Mouse (Mus musculus) liver, embryonic 15.5 days (tissue): Measurements from ENCODE around the gene Nrbp1. TPM values are rescaled to one million over a fixed set of nuclear protein-coding genes. Genes with fewer than 3 reads are reported as not detected.
A peak's percentile ranks its signal among the peaks of the same experiment; 100 is the strongest.

Experiments used
- ATAC-seq: fragments of 200-750 bp; cut with Nextera tagmentation; 2 replicates; pipeline ENCODE4 v1.8.0; 2017; ENCODE audit warnings: moderate number of reproducible peaks, mild to moderate bottlenecking, moderate library complexity; ENCODE audit not compliant: insufficient read depth
- H3K27ac ChIP-seq: fragments of 300-500 bp; sonication (generic); replicated peaks from 2 replicates; pipeline ENCODE4 v1.5.1; 2015; ENCODE audit warnings: mild to moderate bottlenecking, inconsistent platforms
- H3K27me3 ChIP-seq: fragments of 300-500 bp; sonication (generic); 2 replicates; pipeline ENCODE4 v1.6.1; 2015; ENCODE audit warnings: mild to moderate bottlenecking, inconsistent platforms
- H3K36me3 ChIP-seq: fragments of 300-500 bp; sonication (generic); replicated peaks from 2 replicates; pipeline ENCODE4 v1.6.1; 2015; ENCODE audit warnings: moderate library complexity, mild to moderate bottlenecking, inconsistent platforms
- H3K4me1 ChIP-seq: fragments of 300-500 bp; sonication (generic); replicated peaks from 2 replicates; pipeline ENCODE4 v1.6.1; 2015; ENCODE audit warnings: inconsistent platforms
- H3K4me2 ChIP-seq: fragments of 300-500 bp; sonication (generic); 2 replicates; pipeline ENCODE4 v1.6.1; 2015; ENCODE audit warnings: moderate library complexity, mild to moderate bottlenecking, inconsistent platforms
- H3K4me3 ChIP-seq: fragments of 300-500 bp; sonication (generic); replicated peaks from 2 replicates; pipeline ENCODE4 v1.5.1; 2015; ENCODE audit warnings: mild to moderate bottlenecking, inconsistent platforms
- H3K9ac ChIP-seq: fragments of 300-500 bp; sonication (generic); 2 replicates; pipeline ENCODE4 v1.6.1; 2015; ENCODE audit warnings: moderate library complexity, mild to moderate bottlenecking, inconsistent platforms
- H3K9me3 ChIP-seq: fragments of 300-500 bp; sonication (generic); replicated peaks from 2 replicates; pipeline ENCODE4 v1.6.1; 2016; ENCODE audit warnings: inconsistent platforms
- WGBS: fragments of 180-500 bp; shearing (Covaris S2); methylation state at CpG from one replicate; pipeline ENCODE4 v1.1.7; 2015; ENCODE audit warnings: mixed read lengths; ENCODE audit not compliant: insufficient replicate concordance; 5-methylcytosine and 5-hydroxymethylcytosine counted together
- polyA plus RNA-seq: library from polyadenylated mRNA; unstranded; fragments of >200 nt; fragmentation: Nextera tagmentation; extraction: Ambion mirVana; gene quantifications from 2 replicates; pipeline ENCODE4 v1.2.1, GENCODE M21; 2015

Nrbp1 gene
- polyA plus RNA-seq, 1 experiment from 2014 or later = 47.5 TPM

DNA sequence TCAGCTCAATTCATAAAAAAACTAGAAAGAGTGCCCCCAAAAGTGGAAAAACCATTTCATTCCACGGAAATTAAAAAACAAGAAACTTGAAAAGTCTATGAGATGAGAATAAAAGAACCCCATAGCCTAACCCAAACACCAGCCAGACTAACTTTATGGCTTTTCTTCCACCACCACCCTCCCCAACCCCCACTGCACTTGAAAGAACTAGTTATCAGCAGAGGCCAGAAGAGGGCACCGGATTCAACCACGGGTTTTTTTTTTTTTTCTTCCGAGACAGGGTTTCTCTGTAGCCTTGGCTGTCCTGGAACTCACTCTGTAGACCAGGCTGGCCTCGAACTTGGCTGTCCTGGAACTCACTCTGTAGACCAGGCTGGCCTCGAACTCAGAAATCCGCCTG, 22.4 kb upstream of the Nrbp1 start:
- H3K4me3 ChIP-seq = peak overlapping the region; percentile 100

DNA sequence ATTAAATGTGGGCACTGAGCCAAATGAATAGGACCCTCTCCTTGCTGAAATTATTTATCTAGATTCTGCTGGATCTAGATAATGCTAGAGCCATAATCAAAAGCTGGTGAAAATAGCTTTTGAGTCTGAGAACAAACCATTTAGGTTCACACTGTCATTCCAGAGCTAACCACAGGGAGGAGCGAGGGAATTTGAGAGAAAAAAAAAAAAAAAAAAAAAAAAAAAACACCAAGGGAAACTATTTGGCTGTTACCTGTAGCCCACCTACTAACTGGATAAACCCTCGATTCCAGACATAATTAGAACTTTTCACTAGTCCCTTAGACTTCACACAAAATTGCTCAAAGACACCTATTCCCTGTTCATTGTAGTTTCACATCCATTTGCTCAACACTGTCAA, 21.6 kb upstream of the Nrbp1 start:
- Histone ChIP-seq H3K4me2 (peak overlapping the region; percentile 85), H3K9me3 (no peaks in the 10 kb centered on the region), H3K4me1 (peaks cover 53% of the 10 kb centered on the region), H3K27ac (peak overlapping the region; percentile 95), H3K36me3 (peaks cover 10% of the 10 kb centered on the region; the same call in 1 of the 2 replicates), H3K4me3 (peak overlapping the region; percentile 100), H3K9ac (peak overlapping the region; percentile 47), H3K27me3 (no peaks in the 10 kb centered on the region)
- WGBS = 1% methylated on average over 2 of the region's 2 CpGs
- ATAC-seq = no peak

More for the DNA sequence above, 22.4 kb upstream of the Nrbp1 start:
- peak overlapping the region; percentile 85 for H3K4me2 ChIP-seq
- peak overlapping the region; percentile 47; the same call in 1 of the 2 replicates for H3K9ac ChIP-seq
- peak; percentile 26; the same call in 1 of the 2 replicates for ATAC-seq
- H3K27ac ChIP-seq = peak overlapping the region; percentile 95
- H3K27me3 ChIP-seq = no peaks in the 10 kb centered on the region
- H3K36me3 ChIP-seq = peaks cover 11% of the 10 kb centered on the region; the same call in 1 of the 2 replicates
- 16% methylated on average over 7 of the region's 7 CpGs for WGBS
- H3K4me1 ChIP-seq = peaks cover 54% of the 10 kb centered on the region
- H3K9me3 ChIP-seq = no peaks in the 10 kb centered on the region

DNA sequence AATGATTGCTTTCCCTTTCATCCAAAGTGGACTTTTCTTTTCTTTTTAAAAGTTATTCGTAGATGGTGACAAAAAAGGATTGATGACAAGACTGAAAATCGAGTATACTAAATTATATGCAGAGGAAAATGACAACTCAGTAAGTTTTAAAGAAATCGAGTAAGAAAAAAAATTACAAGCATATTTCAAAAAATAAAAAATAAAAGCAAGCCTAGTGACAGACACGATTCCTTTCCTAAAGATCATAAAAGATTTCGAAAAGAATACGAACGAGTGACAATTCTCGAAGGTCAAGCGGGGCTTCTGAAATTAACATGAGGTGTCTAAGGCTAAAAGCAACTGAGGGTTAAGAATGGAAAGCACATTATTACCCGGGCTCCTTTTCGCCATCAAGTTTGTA, 21.2 kb upstream of the Nrbp1 start:
- peak overlapping the region; percentile 100 for H3K4me3 ChIP-seq
- H3K4me1 ChIP-seq = peaks cover 52% of the 10 kb centered on the region
- WGBS = under 1% methylated on average over 11 of the region's 11 CpGs
- no peaks in the 10 kb centered on the region for H3K9me3 ChIP-seq
- peaks cover 7% of the 10 kb centered on the region; the same call in 1 of the 2 replicates for H3K36me3 ChIP-seq
- peak overlapping the region; percentile 96 for H3K9ac ChIP-seq
- peak overlapping the region; percentile 85 for H3K4me2 ChIP-seq
- H3K27ac ChIP-seq = peak overlapping the region; percentile 95
- no peaks in the 10 kb centered on the region for H3K27me3 ChIP-seq
- ATAC-seq = no peak

DNA sequence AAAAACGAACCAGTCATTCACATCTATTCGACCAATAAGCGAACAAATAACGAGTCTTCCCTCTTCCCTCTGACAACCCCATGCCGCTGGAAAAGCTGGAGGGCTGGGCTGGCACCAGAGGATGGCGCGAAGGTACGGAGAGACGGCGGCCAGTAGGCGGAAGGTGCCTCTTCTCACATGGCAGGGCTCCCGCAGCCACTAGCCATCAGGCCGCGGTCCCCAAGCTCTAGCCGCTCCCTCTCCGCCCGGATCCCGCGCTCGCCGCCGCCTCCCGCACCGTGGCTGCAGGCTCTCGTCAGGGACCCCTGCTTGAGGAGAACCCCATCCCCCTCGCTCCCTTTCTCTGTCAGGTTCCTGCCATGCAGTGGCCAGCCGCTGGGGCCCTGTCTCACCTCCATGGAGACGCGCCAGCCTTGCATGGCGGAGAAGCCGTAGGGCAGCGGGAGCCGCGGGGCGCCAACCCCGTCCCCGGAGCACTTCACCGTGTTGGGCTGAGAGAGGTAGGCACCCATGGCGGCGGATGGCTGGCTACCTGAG, 20.7 kb upstream of the Nrbp1 start:
- Histone ChIP-seq H3K9me3 (no peaks in the 10 kb centered on the region), H3K9ac (peak overlapping the region; percentile 96), H3K4me3 (peak overlapping the region; percentile 100), H3K27me3 (no peaks in the 10 kb centered on the region), H3K4me1 (peaks cover 47% of the 10 kb centered on the region), H3K27ac (peak overlapping the region; percentile 95), H3K4me2 (peak overlapping the region; percentile 85), H3K36me3 (peaks cover 7% of the 10 kb centered on the region; the same call in 1 of the 2 replicates)
- ATAC-seq = peak; percentile 55
- WGBS = under 1% methylated on average over 39 of the region's 40 CpGs

DNA sequence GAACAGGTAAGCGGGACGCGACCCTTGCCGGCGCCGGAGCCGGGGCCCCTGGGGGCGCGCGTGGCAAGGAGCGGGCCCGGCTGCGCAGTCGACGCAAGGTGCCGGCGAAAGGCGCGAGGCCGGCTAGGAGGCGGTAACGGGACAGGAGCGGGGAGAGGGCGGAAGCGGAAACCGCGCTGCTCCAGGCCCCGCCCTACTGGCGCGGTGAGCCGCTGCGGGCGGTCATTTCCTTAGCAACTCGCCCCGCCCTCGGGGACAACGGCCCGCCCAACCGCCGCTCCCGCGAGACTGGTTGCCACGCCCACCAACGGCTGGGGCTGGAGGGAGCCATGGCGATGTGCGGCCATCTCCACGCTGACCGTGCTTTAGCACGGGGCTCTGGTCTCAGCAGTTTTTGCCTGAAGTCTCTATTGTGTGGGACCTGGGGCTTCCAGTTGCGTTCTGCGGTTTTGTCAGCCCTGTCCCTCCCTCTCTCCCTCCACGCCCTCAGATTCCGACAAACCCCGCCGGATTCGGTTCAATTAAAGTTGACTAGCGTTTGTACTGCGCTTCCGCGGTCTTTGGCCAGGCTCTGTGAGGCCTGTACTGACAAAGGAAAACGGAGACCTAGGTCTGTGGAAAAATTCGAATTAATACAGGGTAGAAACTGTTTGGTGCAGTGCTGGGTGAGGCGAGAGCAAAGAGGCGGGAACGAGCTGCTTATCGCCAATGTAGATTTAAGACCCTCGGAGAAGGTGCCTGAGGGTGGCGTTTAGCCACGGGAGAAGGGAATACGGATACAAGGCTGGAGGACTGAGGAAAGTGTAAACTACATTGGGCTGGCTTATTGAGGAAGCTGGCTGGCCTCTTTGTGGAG, 20.0 kb upstream of the Nrbp1 start, which contains the start of gene Ppm1g:
TSS of gene Ppm1g (minus strand) at position 240 of the 856 bp plus-strand sequence.
- H3K36me3 ChIP-seq = peaks cover 7% of the 10 kb centered on the region; the same call in 1 of the 2 replicates
- peaks cover 43% of the 10 kb centered on the region for H3K4me1 ChIP-seq
- peak within 1 kb of the TSS; percentile 100 for H3K4me3 ChIP-seq
- H3K9me3 ChIP-seq = no peaks in the 10 kb centered on the region
- WGBS = under 1% methylated on average over 70 of the region's 70 CpGs
- peak within 1 kb of the TSS; percentile 85 for H3K4me2 ChIP-seq
- H3K27me3 ChIP-seq = no peaks in the 10 kb centered on the region
- peak within 1 kb of the TSS; percentile 95 for H3K27ac ChIP-seq
- H3K9ac ChIP-seq = peak within 1 kb of the TSS; percentile 96
- peak; percentile 92 for ATAC-seq

DNA sequence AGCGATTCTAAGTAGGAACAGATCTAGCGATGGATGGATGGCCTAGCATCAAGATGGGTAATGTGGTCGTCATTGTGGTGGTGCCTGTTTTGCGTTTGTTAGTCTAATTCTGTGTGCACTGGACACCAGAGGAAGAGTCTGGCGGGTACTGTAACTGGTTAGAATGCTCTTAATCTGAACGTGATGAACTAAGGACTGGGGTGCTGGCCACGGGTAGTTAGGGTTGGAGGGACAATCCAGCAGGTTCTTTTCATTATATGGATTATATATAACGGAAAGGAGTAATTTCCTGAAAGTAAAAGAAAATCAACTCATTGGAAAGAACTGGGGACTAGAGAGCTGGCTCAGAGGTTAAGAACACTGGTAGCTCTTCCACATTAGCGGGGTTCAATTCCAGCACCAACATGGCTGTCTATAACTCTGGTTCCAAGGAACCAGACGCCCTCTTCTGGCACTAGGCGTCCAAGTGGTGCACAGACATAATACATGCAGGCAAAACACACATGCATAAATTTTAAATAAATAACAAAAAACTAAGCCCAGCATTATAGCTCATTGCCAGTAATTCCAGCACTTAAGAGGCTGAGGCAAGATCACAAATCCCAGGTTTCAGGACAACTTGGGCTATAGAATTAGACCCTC, 19.2 kb upstream of the Nrbp1 start:
- Histone ChIP-seq H3K9ac (peak overlapping the region; percentile 76), H3K36me3 (peaks cover 1% of the 10 kb centered on the region; the same call in 1 of the 2 replicates), H3K9me3 (no peaks in the 10 kb centered on the region), H3K27ac (peak overlapping the region; percentile 88), H3K4me2 (peak overlapping the region; percentile 85), H3K27me3 (no peaks in the 10 kb centered on the region), H3K4me3 (peak overlapping the region; percentile 100), H3K4me1 (peaks cover 36% of the 10 kb centered on the region)
- WGBS = 10% methylated on average over 11 of the region's 11 CpGs
- ATAC-seq = no peak

DNA sequence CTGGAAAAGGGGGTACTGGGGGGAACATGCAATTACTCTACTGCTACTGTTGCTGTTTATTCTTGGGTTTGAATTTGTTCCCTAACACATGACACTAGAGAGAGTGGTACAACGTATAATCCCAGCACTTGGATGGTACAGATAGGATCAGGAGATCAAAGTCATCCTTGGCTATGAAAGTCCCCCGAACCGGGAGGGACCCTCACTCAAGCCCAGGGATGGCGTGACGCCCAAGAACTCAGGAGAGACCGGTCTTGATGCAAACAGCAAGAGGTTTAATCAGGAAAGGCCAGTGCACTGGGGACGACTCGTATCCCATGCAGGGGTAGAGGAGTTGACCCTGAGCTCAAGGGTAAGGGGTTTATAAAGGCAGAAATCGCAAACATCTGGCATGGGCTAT, 18.0 kb upstream of the Nrbp1 start:
- WGBS = 79% methylated on average over 9 of the region's 9 CpGs
- ATAC-seq = no peak
- H3K36me3 ChIP-seq = no peaks in the 10 kb centered on the region
- H3K27me3 ChIP-seq = no peaks in the 10 kb centered on the region
- peaks cover 24% of the 10 kb centered on the region for H3K4me1 ChIP-seq
- no peak overlapping the region for H3K4me3 ChIP-seq
- no peak overlapping the region for H3K4me2 ChIP-seq
- no peaks in the 10 kb centered on the region for H3K9me3 ChIP-seq
- no peak overlapping the region for H3K27ac ChIP-seq
- no peak overlapping the region for H3K9ac ChIP-seq

DNA sequence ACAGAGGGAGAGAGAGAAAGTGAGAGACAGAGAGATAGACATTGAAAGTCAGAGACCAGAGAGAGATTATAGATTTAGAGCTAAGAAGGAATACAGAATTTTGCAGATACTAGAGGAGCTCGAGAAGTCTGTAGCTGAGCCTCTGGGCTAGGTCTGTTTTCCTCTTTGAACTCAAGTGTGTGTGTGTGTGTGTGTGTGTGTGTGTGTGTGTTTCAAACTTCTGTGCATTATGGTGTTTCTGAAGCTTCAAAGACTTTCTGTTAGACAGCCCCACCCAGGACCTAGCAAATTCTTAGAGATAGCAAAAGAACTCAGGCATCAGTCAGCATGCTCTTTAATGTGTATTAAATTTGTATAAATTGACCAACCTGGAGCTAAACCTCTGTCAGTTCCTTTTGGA, 14.0 kb upstream of the Nrbp1 start:
- 51% methylated on average over 1 of the region's 1 CpGs for WGBS

DNA sequence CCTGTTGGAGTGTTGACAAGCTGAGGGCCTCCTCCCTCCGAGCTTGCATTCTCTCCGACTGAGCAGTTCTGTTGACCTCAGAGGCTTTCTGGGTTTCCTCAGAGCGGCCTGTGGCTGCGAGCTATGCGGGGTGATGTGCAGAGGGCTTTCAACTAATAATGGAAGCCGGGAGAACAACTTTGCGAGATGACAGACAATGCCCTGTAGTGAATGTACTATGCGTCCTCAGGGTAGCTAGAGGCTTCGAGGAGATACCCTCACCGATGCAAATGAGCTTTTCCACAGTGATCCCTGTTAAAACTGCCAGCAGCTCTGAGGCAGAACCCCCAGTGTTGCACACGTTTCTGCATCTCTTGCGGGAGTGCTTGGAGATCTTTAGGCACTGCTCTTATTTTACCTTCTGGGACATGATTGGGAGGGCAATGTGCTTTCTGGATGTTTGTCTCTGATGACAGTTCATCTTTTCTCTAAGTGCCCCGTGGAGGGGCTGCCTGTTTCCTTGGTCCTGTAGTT, 914 bp downstream of the Nrbp1 start:
- Histone ChIP-seq H3K4me1 (peaks cover 19% of the 10 kb centered on the region), H3K9ac (peak overlapping the region; percentile 99), H3K27ac (peak overlapping the region; percentile 97), H3K36me3 (peaks cover 30% of the 10 kb centered on the region), H3K4me2 (peak overlapping the region; percentile 95), H3K9me3 (no peaks in the 10 kb centered on the region), H3K4me3 (peak overlapping the region; percentile 98), H3K27me3 (no peaks in the 10 kb centered on the region)
- ATAC-seq = no peak; the same call in 1 of the 2 replicates
- under 1% methylated on average over 13 of the region's 13 CpGs for WGBS

More for the DNA sequence above, 14.0 kb upstream of the Nrbp1 start:
- H3K27ac ChIP-seq = no peak overlapping the region
- no peaks in the 10 kb centered on the region for H3K36me3 ChIP-seq
- H3K27me3 ChIP-seq = no peaks in the 10 kb centered on the region
- H3K9me3 ChIP-seq = no peaks in the 10 kb centered on the region
- no peak for ATAC-seq
- no peak overlapping the region for H3K9ac ChIP-seq
- H3K4me1 ChIP-seq = peaks cover 1% of the 10 kb centered on the region; the same call in 1 of the 2 replicates
- no peak overlapping the region for H3K4me3 ChIP-seq
- H3K4me2 ChIP-seq = no peak overlapping the region

DNA sequence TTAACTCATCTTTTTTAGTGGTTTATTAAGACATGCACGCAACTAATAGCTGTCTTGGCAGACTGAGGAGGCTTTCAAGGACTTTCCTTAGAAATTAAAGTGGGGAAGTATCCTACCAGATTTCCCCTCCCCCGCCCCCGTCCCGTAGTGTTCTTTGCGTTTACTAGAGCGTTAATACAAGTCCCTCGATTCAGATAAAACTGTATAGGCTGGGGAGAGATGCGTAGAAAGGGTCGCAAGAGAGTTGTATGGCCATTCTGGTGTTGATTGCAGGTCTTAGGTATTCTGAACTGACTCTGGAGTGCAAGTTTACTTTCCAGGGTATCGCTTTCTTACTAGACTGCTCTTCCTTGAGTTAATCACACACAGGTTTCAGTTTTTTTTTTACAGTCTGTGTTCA, 1.5 kb downstream of the Nrbp1 start:
- peaks cover 19% of the 10 kb centered on the region for H3K4me1 ChIP-seq
- H3K9me3 ChIP-seq = no peaks in the 10 kb centered on the region
- peak overlapping the region; percentile 98 for H3K4me3 ChIP-seq
- peaks cover 37% of the 10 kb centered on the region for H3K36me3 ChIP-seq
- WGBS = 27% methylated on average over 10 of the region's 10 CpGs
- H3K4me2 ChIP-seq = peak overlapping the region; percentile 95
- peak overlapping the region; percentile 99 for H3K9ac ChIP-seq
- ATAC-seq = no peak
- H3K27ac ChIP-seq = peak overlapping the region; percentile 97; the same call in 1 of the 2 replicates
- H3K27me3 ChIP-seq = no peaks in the 10 kb centered on the region
